Mouse (Mus musculus) intestine, embryonic 15.5 days (tissue): ENCODE data around the gene Defb3. TPM values are rescaled to one million over a fixed set of nuclear protein-coding genes. Genes with fewer than 3 reads are reported as not detected.
"Not testable (repeated sequence)": the region's sequence is repeated elsewhere in the genome, so short reads cannot be mapped to it uniquely, and the experiment has no call there.

Experiments used
- ATAC-seq: fragments of 200-750 bp; cut with Nextera tagmentation; 2 replicates; pipeline ENCODE4 v1.8.0; 2017; ENCODE audit warnings: moderate TSS enrichment, moderate library complexity
- H3K27ac ChIP-seq: fragments of 300-500 bp; sonication (generic); 2 replicates; pipeline ENCODE4 v1.5.1; 2015; ENCODE audit warnings: mild to moderate bottlenecking, inconsistent platforms
- H3K27me3 ChIP-seq: fragments of 300-500 bp; sonication (generic); replicated peaks from 2 replicates; pipeline ENCODE4 v1.6.1; 2015; ENCODE audit warnings: inconsistent platforms
- H3K36me3 ChIP-seq: fragments of 300-500 bp; sonication (generic); 2 replicates; pipeline ENCODE4 v1.6.1; 2015; ENCODE audit warnings: inconsistent platforms
- H3K4me1 ChIP-seq: fragments of 300-500 bp; sonication (generic); replicated peaks from 2 replicates; pipeline ENCODE4 v1.6.1; 2015; ENCODE audit warnings: inconsistent platforms
- H3K4me2 ChIP-seq: fragments of 300-500 bp; sonication (generic); replicated peaks from 2 replicates; pipeline ENCODE4 v1.6.1; 2015; ENCODE audit warnings: mild to moderate bottlenecking, inconsistent platforms
- H3K4me3 ChIP-seq: fragments of 300-500 bp; sonication (generic); replicated peaks from 2 replicates; pipeline ENCODE4 v1.5.1; 2015; ENCODE audit warnings: inconsistent platforms
- H3K9ac ChIP-seq: fragments of 300-500 bp; sonication (generic); 2 replicates; pipeline ENCODE4 v1.6.1; 2015; ENCODE audit warnings: inconsistent platforms
- H3K9me3 ChIP-seq: fragments of 300-500 bp; sonication (generic); 2 replicates; pipeline ENCODE4 v1.6.1; 2016; ENCODE audit warnings: inconsistent platforms
- WGBS: fragments of 180-500 bp; shearing (Covaris S2); methylation state at CpG from one replicate; pipeline ENCODE4 v1.1.7; 2015; 5-methylcytosine and 5-hydroxymethylcytosine counted together
- polyA plus RNA-seq: library from polyadenylated mRNA; unstranded; fragments of >200 nt; fragmentation: Nextera tagmentation; extraction: Ambion mirVana; gene quantifications from 2 replicates; pipeline ENCODE4 v1.2.1, GENCODE M21; 2015

The Defb3 gene
- polyA plus RNA-seq = not detected in 2 replicates

DNA sequence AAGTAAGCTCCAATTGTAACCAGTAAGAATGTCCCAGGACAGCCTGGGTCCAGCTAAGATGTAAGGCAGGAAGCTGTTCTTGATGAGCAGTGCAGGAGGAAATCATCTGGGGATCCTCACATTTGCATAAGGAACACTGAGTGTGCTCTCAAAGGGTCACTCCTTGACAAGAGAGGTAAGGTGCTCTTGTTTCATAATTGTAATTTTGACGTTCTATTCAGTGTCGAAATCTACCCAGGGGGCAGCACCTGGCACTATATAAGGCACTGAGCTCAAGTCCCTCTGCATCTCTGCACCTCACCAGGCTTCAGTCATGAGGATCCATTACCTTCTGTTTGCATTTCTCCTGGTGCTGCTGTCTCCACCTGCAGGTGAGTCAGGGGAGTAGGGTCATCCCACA lies at the start of gene Defb3:
Gene Defb3, plus strand, starts transcription at position 301 of the 400 bp plus-strand sequence.
- H3K9ac ChIP-seq, H3K4me1 ChIP-seq, H3K4me3 ChIP-seq, H3K9me3 ChIP-seq, H3K27ac ChIP-seq, H3K4me2 ChIP-seq, H3K36me3 ChIP-seq, H3K27me3 ChIP-seq, ATAC-seq: not testable (repeated sequence)
- 57% methylated on average over 2 of the region's 2 CpGs for WGBS

- Histone ChIP-seq H3K9me3 (no peaks in the 10 kb centered on the region), H3K4me3 (no peak within 1 kb of the TSS), H3K9ac (no peak within 1 kb of the TSS), H3K27ac (no peak within 1 kb of the TSS), H3K36me3 (no peaks in the 10 kb centered on the region), H3K4me1 (no peaks in the 10 kb centered on the region), H3K27me3 (no peaks in the 10 kb centered on the region), H3K4me2 (no peak within 1 kb of the TSS)
- WGBS = 89% methylated on average over 5 of the region's 5 CpGs
- ATAC-seq = no peak
Observed at GRCm38 (mm10) chr8:19247280-19247679, 45.9 kb upstream of the Defb3 start, which contains the start of gene Defb5. Gene Defb5 (plus strand): TSS chr8:19247580.

GRCm38 (mm10) chr8:19258136-19258535 lies 35.0 kb upstream of the Defb3 start:
- no peak overlapping the region for H3K9ac ChIP-seq
- H3K27me3 ChIP-seq = no peaks in the 10 kb centered on the region
- no peaks in the 10 kb centered on the region for H3K36me3 ChIP-seq
- no peaks in the 10 kb centered on the region for H3K4me1 ChIP-seq
- H3K4me3 ChIP-seq = no peak overlapping the region
- ATAC-seq = no peak
- no peaks in the 10 kb centered on the region for H3K9me3 ChIP-seq
- no peak overlapping the region for H3K4me2 ChIP-seq
- H3K27ac ChIP-seq = no peak overlapping the region

DNA sequence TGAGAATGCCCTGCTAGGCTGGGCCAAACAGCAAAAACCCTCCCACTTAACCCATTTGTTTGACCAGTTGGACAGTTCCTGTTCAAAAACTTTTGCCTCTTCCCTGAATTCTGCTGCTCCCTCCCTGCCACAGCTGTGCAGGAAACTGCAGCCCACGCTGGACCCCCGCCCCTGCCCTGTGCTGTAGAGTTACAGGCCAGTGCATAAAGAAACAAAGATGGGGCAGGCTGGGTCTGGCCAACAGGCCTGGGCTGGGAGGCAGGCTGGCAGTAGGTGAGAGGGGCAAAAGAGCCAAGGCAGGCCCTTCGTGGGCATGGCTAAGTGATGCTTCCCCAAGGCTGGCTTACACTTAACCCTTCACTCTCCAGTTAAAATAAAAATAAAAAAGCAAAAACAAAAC lies 33.5 kb upstream of the Defb3 start:
- no peak for ATAC-seq
- no peak overlapping the region for H3K9ac ChIP-seq
- no peaks in the 10 kb centered on the region for H3K27me3 ChIP-seq
- no peak overlapping the region for H3K27ac ChIP-seq
- 44% methylated on average over 3 of the region's 3 CpGs for WGBS
- H3K4me2 ChIP-seq = no peak overlapping the region
- no peaks in the 10 kb centered on the region for H3K36me3 ChIP-seq
- no peak overlapping the region for H3K4me3 ChIP-seq
- H3K4me1 ChIP-seq = no peaks in the 10 kb centered on the region
- no peaks in the 10 kb centered on the region for H3K9me3 ChIP-seq

GRCm38 (mm10) chr8:19298361-19298760 lies 5.2 kb downstream of the Defb3 start:
- not testable (repeated sequence) for H3K9me3 ChIP-seq, H3K27me3 ChIP-seq, H3K9ac ChIP-seq, H3K4me2 ChIP-seq, H3K4me3 ChIP-seq, ATAC-seq, H3K36me3 ChIP-seq, H3K27ac ChIP-seq, H3K4me1 ChIP-seq
- 62% methylated on average over 3 of the region's 3 CpGs for WGBS

DNA sequence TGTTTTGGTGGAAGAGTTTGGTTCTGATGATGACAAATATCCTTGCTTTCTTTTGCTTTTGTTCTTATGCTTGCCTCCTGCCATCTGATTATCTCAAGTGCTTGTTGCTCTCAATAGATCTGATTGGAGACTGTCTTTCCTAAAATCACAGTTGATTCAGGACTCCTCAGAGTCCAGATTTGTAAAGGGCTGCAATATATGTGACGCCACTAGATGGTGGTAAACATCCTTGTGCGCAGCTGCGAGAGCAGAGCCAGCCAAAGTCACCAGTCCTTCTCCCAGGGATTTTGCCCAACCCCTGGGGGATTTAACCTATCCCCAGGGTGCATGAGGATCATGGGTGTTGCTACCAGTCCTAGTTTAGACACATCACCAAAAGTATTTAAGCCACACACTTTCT lies 38.7 kb downstream of the Defb3 start:
- Histone ChIP-seq H3K4me3 (no peak overlapping the region), H3K27ac (no peak overlapping the region), H3K9me3 (no peaks in the 10 kb centered on the region), H3K9ac (no peak overlapping the region), H3K4me1 (no peaks in the 10 kb centered on the region), H3K27me3 (no peaks in the 10 kb centered on the region), H3K4me2 (no peak overlapping the region), H3K36me3 (no peaks in the 10 kb centered on the region)
- WGBS = 5% methylated on average over 3 of the region's 3 CpGs
- ATAC-seq = no peak

Other genes with a start within 250 kb of the Defb3 start
- not detected in 2 replicates for gene Defb39, start 228.6 kb upstream of the Defb3 start, polyA plus RNA-seq
- not detected in 2 replicates for gene Defb12, start 178.5 kb upstream of the Defb3 start, polyA plus RNA-seq
- not detected in 2 replicates for gene Defb34, start 169.6 kb upstream of the Defb3 start, polyA plus RNA-seq
- not detected in 2 replicates for gene Gm45826, start 152.6 kb upstream of the Defb3 start, polyA plus RNA-seq
- gene Defb14, start 99.0 kb upstream of the Defb3 start, polyA plus RNA-seq = not detected in 2 replicates
- gene Defb4, start 94.7 kb upstream of the Defb3 start, polyA plus RNA-seq = not detected in 2 replicates
- gene Defb6, start 67.9 kb upstream of the Defb3 start, polyA plus RNA-seq = not detected in 2 replicates
- not detected in 2 replicates for gene Defb46, start 53.4 kb upstream of the Defb3 start, polyA plus RNA-seq
- not detected in 2 replicates for gene Defb5, start 45.8 kb upstream of the Defb3 start, polyA plus RNA-seq
- not detected in 2 replicates for gene Defb8, start 154.2 kb downstream of the Defb3 start, polyA plus RNA-seq
- gene Defb7, start 201.7 kb downstream of the Defb3 start, polyA plus RNA-seq = not detected in 2 replicates